25 mouse cellular contexts compared by ENCODE assay signal in the genomic region with DNA sequence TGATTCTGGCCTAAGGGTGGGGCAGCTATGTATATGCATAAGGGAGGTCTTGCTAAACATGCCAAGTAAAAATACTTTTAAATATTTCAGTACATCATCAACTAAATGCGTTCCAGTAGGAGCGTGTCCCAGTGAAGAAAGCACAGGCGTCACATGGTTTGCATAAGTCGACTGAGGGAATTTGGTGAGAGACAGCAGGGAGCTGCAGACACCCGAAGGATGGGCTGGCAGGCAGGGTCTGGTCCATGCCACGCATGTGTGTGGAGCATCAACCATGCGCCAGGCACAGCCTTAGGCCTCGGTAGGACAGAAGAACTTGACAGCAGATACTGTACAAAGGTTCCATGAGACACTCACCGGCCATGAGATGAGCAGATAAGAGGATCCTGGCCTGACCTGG.
A peak's percentile ranks its signal among the peaks of the same experiment; 100 is the strongest.
DNase-seq lines count a peak whose midpoint lies in the region; ATAC-seq and TF ChIP-seq lines count a peak whose summit lies in the region.
"Had no signal": no experiment of that assay in that cellular context is flagged by ENCODE, and none has a peak within 500 bp of the region (broad histone marks: within the 10 kb centered on the region; RNA-seq: fewer than 3 reads in every experiment).

No protein-coding gene starts in this region.

- H3K79me2 ChIP-seq in heart, adult 2 months (replicated peaks; ENCODE audit: control insufficient read depth, insufficient read depth, low read length), result no peaks in the 10 kb centered on the region

- 70% methylated on average over 9 of the region's 9 CpGs for WGBS in heart, embryonic 15.5 days
- 84% methylated on average over 9 of the region's 9 CpGs for WGBS in heart, adult 2 months

- H3K4me1 ChIP-seq in heart, embryonic 15.5 days (replicated peaks), result peaks cover 33% of the 10 kb centered on the region
- no peaks in the 10 kb centered on the region for H3K4me1 ChIP-seq in heart, adult 2 months (ENCODE audit: control insufficient read depth, insufficient read depth, low read length)
- peaks cover 85% of the 10 kb centered on the region for H3K4me1 ChIP-seq in megakaryocyte, embryonic 14.5 days
- H3K4me1 ChIP-seq: embryonic facial prominence, embryonic 12.5 days; limb, embryonic 10.5 days; liver, embryonic 15.5 days; midbrain, embryonic 15.5 days; neural tube, embryonic 12.5 days had no signal

- peaks cover 4% of the 10 kb centered on the region; the same call in 1 of the 2 replicates for H3K27me3 ChIP-seq in heart, embryonic 15.5 days
- H3K27me3 ChIP-seq in heart, adult 2 months (ENCODE audit: control insufficient read depth, insufficient read depth, low read length), result no peaks in the 10 kb centered on the region
- H3K27me3 ChIP-seq in megakaryocyte, embryonic 14.5 days (replicated peaks), result no peaks in the 10 kb centered on the region
- H3K27me3 ChIP-seq: embryonic facial prominence, embryonic 12.5 days; hindbrain, embryonic 12.5 days; liver, embryonic 15.5 days; lung, embryonic 15.5 days; midbrain, embryonic 15.5 days; neural tube, embryonic 12.5 days had no signal

- peak; percentile 48 for ATAC-seq in frontal cortex, adult (ENCODE audit: low TSS enrichment)
- ATAC-seq in heart, embryonic 15.5 days (replicated peaks; ENCODE audit: insufficient number of reproducible peaks, insufficient read depth, low FRiP score, low read depth), result no peak
- ATAC-seq in megakaryocyte, adult 5-6 weeks (ENCODE audit: poor library complexity, severe bottlenecking), result no peak
- ATAC-seq: activated CD4-positive, CD25-positive, alpha-beta regulatory T cell, adult 4 months; intestine, postnatal 0 days; midbrain, embryonic 15.5 days had no signal

- no peaks in the 10 kb centered on the region for H3K36me3 ChIP-seq in heart, embryonic 15.5 days
- no peaks in the 10 kb centered on the region for H3K36me3 ChIP-seq in heart, adult 2 months (ENCODE audit: control insufficient read depth, insufficient read depth, low read length)
- H3K36me3 ChIP-seq in megakaryocyte, embryonic 14.5 days (replicated peaks; ENCODE audit: low read length), result peaks cover 90% of the 10 kb centered on the region
- H3K36me3 ChIP-seq: embryonic facial prominence, embryonic 12.5 days; hindbrain, embryonic 12.5 days; limb, embryonic 10.5 days; liver, embryonic 15.5 days; lung, embryonic 15.5 days; midbrain, embryonic 15.5 days; neural tube, embryonic 12.5 days had no signal

- H3K9me3 ChIP-seq in heart, embryonic 15.5 days (replicated peaks), result no peaks in the 10 kb centered on the region
- no peaks in the 10 kb centered on the region for H3K9me3 ChIP-seq in megakaryocyte, embryonic 14.5 days
- H3K9me3 ChIP-seq: embryonic facial prominence, embryonic 12.5 days; hindbrain, embryonic 12.5 days; limb, embryonic 10.5 days; liver, embryonic 15.5 days; lung, embryonic 15.5 days; midbrain, embryonic 15.5 days; neural tube, embryonic 12.5 days had no signal

- DNase-seq in frontal cortex, postnatal 25 days (ENCODE audit: low spot score in 2 of 2), result no peak
- DNase-seq in heart, adult 2 months, result no peak
- DNase-seq in urinary bladder, adult 18-20 months (ENCODE audit: low spot score in 2 of 2), result no peak
- DNase-seq: adrenal gland, adult 8-10 months; cerebellum, adult 18-20 months; cerebellum, postnatal 14 days; gastrocnemius, postnatal 10 days; kidney, postnatal 25 days; liver; lung, postnatal 36 days had no signal

- no peak overlapping the region for H3K9ac ChIP-seq in heart, embryonic 15.5 days
- H3K9ac ChIP-seq in heart, adult 2 months (ENCODE audit: low read depth, low read length), result no peak overlapping the region
- H3K9ac ChIP-seq: embryonic facial prominence, embryonic 12.5 days; hindbrain, embryonic 12.5 days; liver, embryonic 15.5 days; lung, embryonic 15.5 days; midbrain, embryonic 15.5 days; neural tube, embryonic 12.5 days had no signal

- intact Hi-C loops in heart, adult 2 months (cut with DNase I), result no loop called here

- H3K4me3 ChIP-seq in heart, embryonic 15.5 days, result peak overlapping the region; percentile 26; the same call in 1 of the 2 replicates
- H3K4me3 ChIP-seq in heart, adult 2 months, result no peak overlapping the region
- H3K4me3 ChIP-seq in megakaryocyte, embryonic 14.5 days (replicated peaks), result peak overlapping the region; percentile 80
- H3K4me3 ChIP-seq: embryonic facial prominence, embryonic 12.5 days; erythroblast, embryonic 14.5 days; hindbrain, embryonic 12.5 days; layer of hippocampus, adult 2 months; limb, embryonic 10.5 days; liver, embryonic 15.5 days; lung, embryonic 15.5 days; midbrain, embryonic 15.5 days; neural tube, embryonic 12.5 days had no signal

- H3K4me2 ChIP-seq in heart, embryonic 15.5 days, result peak overlapping the region; percentile 40
- H3K4me2 ChIP-seq: embryonic facial prominence, embryonic 12.5 days; hindbrain, embryonic 12.5 days; liver, embryonic 15.5 days; lung, embryonic 15.5 days; midbrain, embryonic 15.5 days; neural tube, embryonic 12.5 days had no signal

- H3K27ac ChIP-seq in heart, embryonic 15.5 days, result peak overlapping the region; percentile 84
- no peak overlapping the region for H3K27ac ChIP-seq in heart, adult 2 months
- H3K27ac ChIP-seq: embryonic facial prominence, embryonic 12.5 days; hindbrain, embryonic 12.5 days; layer of hippocampus, adult 2 months; limb, embryonic 10.5 days; liver, embryonic 15.5 days; lung, embryonic 15.5 days; midbrain, embryonic 15.5 days; neural tube, embryonic 12.5 days had no signal

- no peak for TF ChIP-seq CTCF in heart, adult 2 months (IDR thresholded peaks at IDR 0.05)

- no peak for TF ChIP-seq EP300 in heart, adult 2 months (IDR thresholded peaks at IDR 0.05; ENCODE audit: insufficient read depth, low read depth, low read length)

- TF ChIP-seq POLR2A in heart, adult 2 months (IDR thresholded peaks at IDR 0.05; ENCODE audit: insufficient read depth, low read depth, low read length), result no peak
